Mouse (Mus musculus) common myeloid progenitor, adult 5-6 weeks (primary cell): ENCODE measurements around the gene Myadm. TPM values are rescaled to one million over a fixed set of nuclear protein-coding genes. Genes with fewer than 3 reads are reported as not detected.
"Not testable (repeated sequence)": the region's sequence is repeated elsewhere in the genome, so short reads cannot be mapped to it uniquely, and the experiment has no call there.

Experiments used
- ATAC-seq: replicated peaks from 2 replicates; pipeline ENCODE4 v1.8.0; 2016; ENCODE audit warnings: low read depth, mild to moderate bottlenecking, moderate TSS enrichment, inconsistent platforms; ENCODE audit not compliant: poor library complexity, severe bottlenecking
- total RNA-seq: library from RNA; stranded (forward); fragments of 200-1000, 187-1606 nt; gene quantifications from 2 replicates; pipeline ENCODE4 v1.2.3, GENCODE M21; 2017

The Myadm gene
- total RNA-seq, 1 experiment from 2014 or later: 4.1 TPM

- ATAC-seq: no peak
These were observed 1.7 kb upstream of the Myadm start for GRCm38 (mm10) chr7:3287186-3287585.

- peak; percentile 76 for ATAC-seq
These were observed 1.6 kb downstream of the Myadm start for GRCm38 (mm10) chr7:3290257-3291033.

- ATAC-seq: no peak
These were observed 2.3 kb downstream of the Myadm start for GRCm38 (mm10) chr7:3291197-3291596.

- no peak for ATAC-seq
These were observed 2.9 kb downstream of the Myadm start for GRCm38 (mm10) chr7:3291764-3292163.

DNA sequence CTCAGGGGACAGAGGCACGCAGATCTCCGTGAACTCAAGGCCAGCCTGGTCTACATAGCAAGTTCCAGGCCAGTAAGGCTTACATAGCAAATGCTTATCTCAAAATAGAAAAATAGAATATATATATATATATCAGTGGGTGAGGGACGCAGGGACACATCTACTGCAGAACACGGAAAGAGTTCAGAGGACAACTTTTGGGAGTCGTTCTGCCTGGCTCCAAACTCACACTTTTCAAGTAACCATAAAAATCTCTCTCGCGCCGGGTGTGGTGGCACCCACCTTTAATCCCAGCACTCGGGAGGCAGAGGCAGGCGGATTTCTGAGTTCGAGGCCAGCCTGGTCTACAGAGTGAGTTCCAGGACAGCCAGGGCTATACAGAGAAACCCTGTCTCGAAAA, 3.4 kb downstream of the Myadm start:
- ATAC-seq: not testable (repeated sequence)

GRCm38 (mm10) chr7:3292791-3293190, 3.9 kb downstream of the Myadm start:
- ATAC-seq: peak; percentile 57

DNA sequence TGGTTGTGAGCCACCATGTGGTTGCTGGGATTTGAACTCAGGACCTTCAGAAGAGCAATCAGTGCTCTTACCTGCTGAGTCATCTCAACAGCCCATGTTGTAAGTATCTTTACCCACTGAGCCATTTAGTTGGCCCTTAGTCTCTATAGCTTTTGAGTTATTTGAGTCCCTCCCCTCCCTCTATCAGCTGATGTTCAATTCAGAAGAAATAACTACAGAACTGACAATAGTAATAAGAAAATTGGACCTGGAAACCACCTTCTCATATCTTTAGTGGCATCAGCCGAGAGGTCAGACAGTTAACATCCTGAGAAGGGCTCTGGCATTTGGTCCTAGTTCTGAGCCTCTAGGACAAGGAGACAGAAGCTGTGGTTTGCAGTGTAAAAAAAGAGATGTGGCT, 5.9 kb downstream of the Myadm start:
- no peak for ATAC-seq

- ATAC-seq: peak; percentile 68
These were observed 6.6 kb downstream of the Myadm start for GRCm38 (mm10) chr7:3295321-3296110.

DNA sequence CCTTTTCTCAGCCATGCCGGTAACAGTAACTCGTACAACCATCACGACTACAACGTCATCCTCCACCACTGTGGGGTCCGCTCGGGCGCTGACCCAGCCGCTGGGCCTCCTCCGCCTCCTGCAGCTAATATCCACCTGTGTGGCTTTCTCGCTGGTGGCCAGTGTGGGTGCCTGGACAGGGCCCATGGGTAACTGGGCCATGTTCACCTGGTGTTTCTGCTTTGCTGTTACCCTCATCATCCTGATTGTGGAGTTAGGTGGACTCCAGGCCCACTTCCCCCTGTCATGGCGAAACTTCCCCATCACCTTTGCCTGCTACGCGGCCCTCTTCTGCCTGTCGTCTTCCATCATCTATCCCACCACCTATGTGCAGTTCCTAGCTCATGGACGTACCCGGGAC, 7.8 kb downstream of the Myadm start:
- ATAC-seq: no peak

GRCm38 (mm10) chr7:3299941-3300617, 11.2 kb downstream of the Myadm start:
- ATAC-seq: no peak

DNA sequence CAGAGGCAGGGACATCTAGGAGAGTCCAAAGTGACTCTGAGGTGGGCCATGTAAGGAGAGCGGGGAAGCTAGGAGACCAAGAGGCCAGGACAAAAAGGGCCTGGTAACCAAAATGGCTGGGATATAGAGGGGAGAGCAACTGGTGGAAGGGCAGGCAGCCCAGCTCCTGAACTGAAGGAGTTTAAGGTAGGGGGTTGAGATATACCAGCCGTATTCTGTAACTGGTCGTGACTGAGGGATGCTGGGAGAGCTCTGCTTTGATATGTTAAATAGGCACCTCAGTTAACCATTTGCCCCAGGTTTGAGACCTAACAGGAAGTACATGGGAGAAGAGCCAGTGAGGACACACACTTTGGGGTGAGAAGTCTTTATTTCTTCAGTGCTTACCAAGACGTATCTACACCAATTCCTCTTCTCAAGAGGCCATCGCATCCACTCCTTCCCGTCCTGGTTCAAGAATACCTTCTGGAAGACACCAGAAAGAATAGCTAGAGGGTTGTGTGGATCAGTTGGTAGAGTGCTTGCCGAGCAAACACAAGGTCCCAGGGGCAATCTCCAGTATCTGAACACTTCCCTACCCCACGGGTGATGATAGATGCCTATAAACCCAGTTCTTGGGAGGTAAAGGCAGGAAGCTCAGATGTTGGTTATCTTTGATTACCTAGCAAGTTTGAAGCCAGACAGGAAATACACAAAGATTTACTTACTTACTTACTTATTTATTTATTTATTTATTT, 12.2 kb downstream of the Myadm start:
- ATAC-seq: no peak

DNA sequence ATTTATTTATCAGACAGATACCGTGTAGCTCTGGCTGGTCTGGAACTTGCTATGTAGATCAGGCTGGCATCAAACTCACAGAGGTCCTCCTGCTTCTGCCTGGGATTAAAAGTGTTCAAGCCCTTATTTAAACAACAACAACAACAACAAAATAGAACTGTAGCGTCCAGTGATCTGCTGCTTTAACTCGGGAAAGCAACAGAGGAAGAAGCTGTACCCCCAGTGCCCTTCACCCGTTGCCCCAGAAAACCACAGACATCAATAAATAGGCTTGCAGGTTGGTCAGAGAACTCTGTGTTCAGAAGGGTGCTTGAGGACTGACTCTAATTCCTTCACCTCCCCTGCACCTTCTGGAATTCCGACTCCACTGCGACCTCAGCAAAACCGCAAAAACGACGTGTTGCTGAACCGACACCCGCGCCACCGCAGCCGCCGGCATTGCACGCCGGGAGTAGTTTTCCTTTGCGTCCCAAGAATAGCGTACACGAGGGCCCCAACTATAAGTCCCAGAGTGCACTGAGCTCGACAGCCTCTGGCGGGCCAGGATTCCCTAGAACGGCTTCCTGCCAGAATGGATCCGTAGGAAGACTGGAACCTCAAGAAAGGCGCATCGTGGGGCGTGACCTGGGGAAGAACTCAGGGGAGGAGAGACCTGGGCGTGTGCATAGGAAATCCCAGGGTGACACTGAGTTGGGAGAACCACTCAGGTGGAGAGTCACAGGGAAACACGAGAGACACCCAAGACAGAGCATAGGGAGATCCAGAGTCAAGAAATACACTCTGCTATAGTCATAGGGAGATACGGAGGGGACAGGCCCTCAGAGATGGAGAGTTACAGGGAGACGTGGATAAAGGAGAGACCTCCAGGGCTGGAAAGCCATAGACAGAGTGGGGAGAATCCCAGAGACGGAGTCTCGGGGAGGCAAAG, 13.0 kb downstream of the Myadm start:
- ATAC-seq: 0 out of 2 replicates have a peak, but pooled peaks have one; percentile 16

DNA sequence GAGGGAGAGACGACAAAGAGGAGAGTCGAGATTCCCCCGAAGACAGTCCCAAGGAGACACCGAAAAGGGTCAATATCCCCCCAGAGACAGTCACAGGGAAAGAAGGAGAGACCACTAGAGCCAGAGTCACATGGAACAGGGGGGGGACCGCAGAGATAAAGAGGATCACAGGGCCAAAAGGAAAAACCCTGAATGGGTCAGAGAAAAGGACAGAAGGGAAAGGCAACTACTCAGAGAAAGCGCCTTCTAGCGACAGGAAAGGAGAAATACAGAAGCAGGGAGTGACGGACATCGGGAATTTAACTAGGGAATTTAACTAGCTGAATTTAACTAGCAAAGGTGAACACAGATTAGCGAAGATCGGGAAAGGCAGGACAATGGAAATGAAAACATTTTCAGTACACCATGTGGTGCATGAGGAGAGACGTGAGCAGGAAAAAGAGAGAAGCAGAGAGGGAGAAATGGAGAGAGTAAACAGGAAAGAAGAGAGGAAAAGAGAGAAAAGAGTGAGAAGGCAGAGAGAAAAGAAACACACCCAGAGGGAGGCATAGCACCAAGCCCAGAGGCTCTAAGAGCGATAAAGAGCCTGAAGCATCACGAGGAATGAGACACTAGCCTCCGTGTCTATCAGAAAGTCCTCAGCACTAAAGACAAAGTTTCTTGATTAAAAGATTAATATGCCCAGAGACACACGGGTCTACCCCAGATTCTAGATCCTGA, 13.8 kb downstream of the Myadm start:
- 0 out of 2 replicates have a peak, but pooled peaks have one; percentile 12 for ATAC-seq

DNA sequence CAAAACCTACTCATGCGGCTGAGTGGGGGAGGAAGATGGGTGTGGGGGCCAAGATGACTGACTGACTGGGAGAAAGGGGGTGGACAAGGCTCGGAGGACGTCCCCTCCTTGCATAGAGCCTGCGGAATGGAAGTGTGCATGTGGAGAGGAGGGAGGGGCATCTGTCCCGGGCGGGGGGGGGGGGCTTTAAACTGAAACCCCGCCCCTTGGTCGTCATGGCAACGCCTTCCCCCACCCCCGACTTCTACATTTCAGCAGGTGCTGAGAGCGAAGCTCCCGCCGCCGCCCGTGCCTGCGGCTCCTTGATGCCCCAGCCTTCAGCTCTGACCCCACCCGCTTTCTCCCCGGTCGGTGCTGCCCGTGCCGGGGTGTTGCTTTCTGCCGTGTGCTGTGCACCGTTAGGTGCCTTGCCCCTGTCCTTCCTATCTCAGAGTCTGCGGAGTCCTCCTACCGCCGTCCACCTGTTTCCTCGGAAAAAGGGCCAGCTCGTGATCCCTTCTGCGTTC, 14.4 kb downstream of the Myadm start:
- peak; percentile 46 for ATAC-seq

- ATAC-seq: no peak
These were observed 14.9 kb downstream of the Myadm start for GRCm38 (mm10) chr7:3303789-3304188.

DNA sequence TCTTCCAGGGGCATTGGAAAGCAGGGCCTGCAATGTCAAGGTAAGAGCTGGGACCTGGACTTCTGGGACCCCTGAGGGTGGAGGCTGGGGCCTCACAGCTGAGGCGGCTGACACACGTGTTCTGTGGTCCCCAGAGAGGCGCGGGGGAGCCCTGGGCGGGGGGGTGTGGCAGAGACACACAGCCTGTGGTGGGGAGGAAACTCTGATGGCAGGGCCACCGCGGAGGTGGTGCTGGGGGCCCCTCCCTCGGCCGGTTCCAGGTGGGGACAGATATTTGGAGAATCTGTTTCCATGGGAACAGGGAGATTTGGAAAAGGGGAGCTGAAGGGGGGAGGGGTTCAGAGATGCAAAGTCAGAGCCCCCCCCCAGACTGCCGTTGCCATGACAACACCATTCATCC, 15.4 kb downstream of the Myadm start:
- peak; percentile 13; the same call in 1 of the 2 replicates for ATAC-seq

DNA sequence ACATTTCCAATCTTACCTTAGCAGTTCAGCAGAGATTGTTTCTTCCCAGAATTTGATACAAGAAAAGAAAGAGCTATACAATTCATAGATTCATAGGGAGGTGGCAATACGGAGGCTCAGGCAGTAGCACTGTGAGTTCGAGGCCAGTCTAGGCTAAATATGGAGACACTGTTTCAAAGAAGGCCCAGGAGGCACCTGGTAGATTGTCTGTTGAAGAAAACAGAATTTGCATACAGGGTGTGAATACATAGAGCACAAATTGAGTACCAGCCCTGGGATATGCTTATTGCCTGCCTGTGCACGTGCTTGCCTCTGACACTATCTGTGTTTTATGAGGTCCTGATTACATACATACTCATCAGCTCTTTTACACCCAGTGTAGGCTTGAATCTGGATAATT, 17.5 kb downstream of the Myadm start:
- ATAC-seq: no peak

GRCm38 (mm10) chr7:3308646-3309045, 19.8 kb downstream of the Myadm start:
- no peak for ATAC-seq
